Mouse (Mus musculus) olfactory bulb, adult 2 months (tissue): Measurements from ENCODE around the gene Fam45a.

Experiments used
- CTCF ChIP-seq: fragments of 200-500 bp; IDR thresholded peaks from 2 replicates; pipeline ENCODE4 v1.5.1; 2012; ENCODE audit warnings: low read depth, mild to moderate bottlenecking, low read length, moderate library complexity; ENCODE audit not compliant: insufficient read depth
- POLR2A ChIP-seq: fragments of 200-500 bp; IDR thresholded peaks from 2 replicates; pipeline ENCODE4 v1.6.1; 2012; ENCODE audit warnings: mild to moderate bottlenecking, low read depth, low read length, moderate library complexity; ENCODE audit not compliant: insufficient read depth

- TF ChIP-seq CTCF: no peak
- no peak for TF ChIP-seq POLR2A
Observed at GRCm38 (mm10) chr19:60782034-60782433, 29.4 kb upstream of the Fam45a start.
